Mouse (Mus musculus) limb, embryonic 11.5 days (tissue): ENCODE results near the gene Lrrc55. TPM values are rescaled to one million over a fixed set of nuclear protein-coding genes. Genes with fewer than 3 reads are reported as not detected.

ENCODE experiments used
- ATAC-seq: fragments of 200-750 bp; cut with Nextera tagmentation; 2 replicates; pipeline ENCODE4 v1.8.0; 2017; ENCODE audit warnings: low read depth; ENCODE audit not compliant: insufficient number of reproducible peaks, low FRiP score, low TSS enrichment
- DNase-seq: peaks from one replicate; pipeline ENCODE4 v3.0.0-alpha.2; 2015; ENCODE audit warnings: low spot score
- H3K27ac ChIP-seq: fragments of 300-500 bp; sonication (generic); replicated peaks from 2 replicates; pipeline ENCODE4 v1.5.1; 2014; ENCODE audit warnings: low read depth, mild to moderate bottlenecking, low read length
- H3K27me3 ChIP-seq: fragments of 300-500 bp; sonication (generic); 2 replicates; pipeline ENCODE4 v1.6.1; 2014; ENCODE audit warnings: mild to moderate bottlenecking, low read length, mixed read lengths; ENCODE audit not compliant: control insufficient read depth, insufficient read depth
- H3K36me3 ChIP-seq: fragments of 300-500 bp; sonication (generic); 2 replicates; pipeline ENCODE4 v1.6.1; 2014; ENCODE audit warnings: mild to moderate bottlenecking, low read length, moderate library complexity, mixed read lengths; ENCODE audit not compliant: control insufficient read depth, insufficient read depth
- H3K4me1 ChIP-seq: fragments of 300-500 bp; sonication (generic); 2 replicates; pipeline ENCODE4 v1.6.1; 2014; ENCODE audit warnings: low read length, mixed read lengths; ENCODE audit not compliant: control insufficient read depth, insufficient read depth
- H3K4me2 ChIP-seq: fragments of 300-500 bp; sonication (generic); 2 replicates; pipeline ENCODE4 v1.6.1; 2014; ENCODE audit warnings: low read depth, mild to moderate bottlenecking, moderate library complexity; ENCODE audit not compliant: severe bottlenecking
- H3K4me3 ChIP-seq: fragments of 300-500 bp; sonication (generic); 2 replicates; pipeline ENCODE4 v1.5.1; 2014; ENCODE audit warnings: low read depth, low read length
- H3K9ac ChIP-seq: fragments of 300-500 bp; sonication (generic); 2 replicates; pipeline ENCODE4 v1.6.1; 2014; ENCODE audit warnings: mild to moderate bottlenecking, low read length
- H3K9me3 ChIP-seq: fragments of 300-500 bp; sonication (generic); 2 replicates; pipeline ENCODE4 v1.6.1; 2016; ENCODE audit warnings: low read length; ENCODE audit not compliant: control insufficient read depth
- WGBS: fragments of 180-500 bp; shearing (Covaris S2); extraction: QIAGEN DNeasy Blood & Tissue Kit; methylation state at CpG from one replicate; pipeline ENCODE4 v1.1.7; 2014; 5-methylcytosine and 5-hydroxymethylcytosine counted together
- polyA plus RNA-seq: library from polyadenylated mRNA; unstranded; fragments of >200 nt; fragmentation: Nextera tagmentation; extraction: Ambion mirVana; gene quantifications from 2 replicates; pipeline ENCODE4 v1.2.1, GENCODE M21; 2014

Gene Lrrc55
- polyA plus RNA-seq, 1 experiment from 2014 or later = 0.41 TPM

GRCm38 (mm10) chr2:85224221-85225179 is 27.5 kb upstream of the Lrrc55 start:
- no peaks in the 10 kb centered on the region for H3K9me3 ChIP-seq
- H3K27ac ChIP-seq = no peak overlapping the region
- H3K4me3 ChIP-seq = no peak overlapping the region
- H3K4me2 ChIP-seq = 0 out of 2 replicates have a peak overlapping the region, but pooled peaks have one; percentile 3
- 37% methylated on average over 17 of the region's 17 CpGs for WGBS
- no peak overlapping the region for H3K9ac ChIP-seq
- no peaks in the 10 kb centered on the region for H3K27me3 ChIP-seq
- DNase-seq (peak; percentile 33), ATAC-seq (peak; percentile 45; the same call in 1 of the 2 replicates)
- no peaks in the 10 kb centered on the region for H3K36me3 ChIP-seq
- H3K4me1 ChIP-seq = 0 out of 2 replicates have a peak, but pooled peaks cover 4% of the 10 kb centered on the region

GRCm38 (mm10) chr2:85216606-85217005 is 19.6 kb upstream of the Lrrc55 start:
- DNase-seq (no peak), ATAC-seq (no peak)
- H3K9ac ChIP-seq = no peak overlapping the region
- H3K4me3 ChIP-seq = no peak overlapping the region
- no peaks in the 10 kb centered on the region for H3K9me3 ChIP-seq
- no peaks in the 10 kb centered on the region for H3K36me3 ChIP-seq
- H3K4me1 ChIP-seq = no peaks in the 10 kb centered on the region
- no peak overlapping the region for H3K27ac ChIP-seq
- H3K4me2 ChIP-seq = no peak overlapping the region
- no peaks in the 10 kb centered on the region for H3K27me3 ChIP-seq

- WGBS = 58% methylated on average over 2 of the region's 2 CpGs
- no peaks in the 10 kb centered on the region for H3K36me3 ChIP-seq
- no peak overlapping the region for H3K4me2 ChIP-seq
- no peak for ATAC-seq
- H3K27me3 ChIP-seq = no peaks in the 10 kb centered on the region
- DNase-seq = no peak
- no peaks in the 10 kb centered on the region for H3K4me1 ChIP-seq
- no peaks in the 10 kb centered on the region for H3K9me3 ChIP-seq
- H3K9ac ChIP-seq = no peak overlapping the region
- no peak overlapping the region for H3K27ac ChIP-seq
- no peak overlapping the region for H3K4me3 ChIP-seq
Measured at GRCm38 (mm10) chr2:85213746-85214145, 16.7 kb upstream of the Lrrc55 start.

- H3K27me3 ChIP-seq = no peaks in the 10 kb centered on the region
- H3K4me3 ChIP-seq = no peak overlapping the region
- no peak overlapping the region for H3K4me2 ChIP-seq
- no peak for DNase-seq
- WGBS = 75% methylated on average over 5 of the region's 5 CpGs
- H3K9ac ChIP-seq = no peak overlapping the region
- H3K4me1 ChIP-seq = no peaks in the 10 kb centered on the region
- H3K27ac ChIP-seq = no peak overlapping the region
- H3K9me3 ChIP-seq = no peaks in the 10 kb centered on the region
- no peak for ATAC-seq
- H3K36me3 ChIP-seq = no peaks in the 10 kb centered on the region
Measured at GRCm38 (mm10) chr2:85209301-85209700, 12.3 kb upstream of the Lrrc55 start.

- Histone ChIP-seq H3K27ac (no peak overlapping the region), H3K27me3 (no peaks in the 10 kb centered on the region), H3K4me3 (no peak overlapping the region), H3K4me2 (no peak overlapping the region), H3K9ac (no peak overlapping the region), H3K9me3 (no peaks in the 10 kb centered on the region), H3K4me1 (no peaks in the 10 kb centered on the region), H3K36me3 (no peaks in the 10 kb centered on the region)
- 90% methylated on average over 8 of the region's 8 CpGs for WGBS
- DNase-seq = no peak
- ATAC-seq = no peak
Measured at GRCm38 (mm10) chr2:85205170-85205569, 8.2 kb upstream of the Lrrc55 start.

- ATAC-seq = peak; percentile 33; the same call in 1 of the 2 replicates
Measured at GRCm38 (mm10) chr2:85198011-85198965, 1.3 kb upstream of the Lrrc55 start.

GRCm38 (mm10) chr2:85194566-85194965 is 2.4 kb downstream of the Lrrc55 start:
- 57% methylated on average over 1 of the region's 1 CpGs for WGBS

More at GRCm38 (mm10) chr2:85198011-85198965, 1.3 kb upstream of the Lrrc55 start:
- no peaks in the 10 kb centered on the region for H3K4me1 ChIP-seq
- H3K4me2 ChIP-seq = peak overlapping the region; percentile 49
- peak overlapping the region; percentile 19; the same call in 1 of the 2 replicates for H3K4me3 ChIP-seq
- no peaks in the 10 kb centered on the region for H3K9me3 ChIP-seq
- H3K27ac ChIP-seq = no peak overlapping the region
- WGBS = 3% methylated on average over 24 of the region's 24 CpGs
- H3K27me3 ChIP-seq = no peaks in the 10 kb centered on the region
- no peak overlapping the region for H3K9ac ChIP-seq
- DNase-seq = peak; percentile 24
- H3K36me3 ChIP-seq = no peaks in the 10 kb centered on the region

GRCm38 (mm10) chr2:85187582-85188151 is 9.3 kb downstream of the Lrrc55 start:
- Histone ChIP-seq H3K27ac (no peak overlapping the region), H3K4me1 (no peaks in the 10 kb centered on the region), H3K4me2 (no peak overlapping the region), H3K4me3 (no peak overlapping the region), H3K27me3 (no peaks in the 10 kb centered on the region), H3K36me3 (no peaks in the 10 kb centered on the region), H3K9me3 (no peaks in the 10 kb centered on the region), H3K9ac (no peak overlapping the region)
- 97% methylated on average over 6 of the region's 6 CpGs for WGBS
- DNase-seq = no peak
- no peak for ATAC-seq

More at GRCm38 (mm10) chr2:85194566-85194965, 2.4 kb downstream of the Lrrc55 start:
- Histone ChIP-seq H3K36me3 (no peaks in the 10 kb centered on the region), H3K4me2 (no peak overlapping the region), H3K4me1 (no peaks in the 10 kb centered on the region), H3K9me3 (no peaks in the 10 kb centered on the region), H3K4me3 (no peak overlapping the region), H3K9ac (no peak overlapping the region), H3K27ac (no peak overlapping the region), H3K27me3 (no peaks in the 10 kb centered on the region)
- DNase-seq (no peak), ATAC-seq (no peak)
